Mouse (Mus musculus): Measurements from ENCODE around the gene Retreg3.

The Retreg3 gene

GRCm38 (mm10) chr11:101082208-101083082 lies 37.2 kb downstream of the Retreg3 start, which contains the start of gene Coasy:
Gene Coasy, plus strand, starts transcription at chr11:101082565.
- peak; percentile 70 to 79 for DNase-seq (ENCODE audit: low read depth in 2 of 2, low spot score in 2 of 2)

GRCm38 (mm10) chr11:101081659-101082058 lies 38.0 kb downstream of the Retreg3 start:
- DNase-seq (ENCODE audit: low read depth in 2 of 2, low spot score in 2 of 2): no peak

- DNase-seq (ENCODE audit: low read depth in 2 of 2, low spot score in 2 of 2): no peak
Observed at GRCm38 (mm10) chr11:101080421-101080820, 39.3 kb downstream of the Retreg3 start.

- DNase-seq (ENCODE audit: low read depth in 2 of 2, low spot score in 2 of 2): no peak
Observed at GRCm38 (mm10) chr11:101079746-101080145, 39.9 kb downstream of the Retreg3 start.

GRCm38 (mm10) chr11:101078121-101078520 lies 41.6 kb downstream of the Retreg3 start, which contains the start of gene Hsd17b1:
Gene Hsd17b1, plus strand, starts transcription at chr11:101078411.
- no peak for DNase-seq (ENCODE audit: low read depth in 2 of 2, low spot score in 2 of 2)

GRCm38 (mm10) chr11:101071810-101072428 lies 47.8 kb downstream of the Retreg3 start:
- DNase-seq (ENCODE audit: low read depth in 2 of 2, low spot score in 2 of 2): no peak

GRCm38 (mm10) chr11:101070987-101071386 lies 48.7 kb downstream of the Retreg3 start:
- DNase-seq (ENCODE audit: low read depth in 2 of 2, low spot score in 2 of 2): no peak

GRCm38 (mm10) chr11:101070189-101070527 lies 49.5 kb downstream of the Retreg3 start:
- no peak for DNase-seq (ENCODE audit: low read depth in 2 of 2, low spot score in 2 of 2)

- peak; percentile 84 to 87 for DNase-seq (ENCODE audit: low read depth in 2 of 2, low spot score in 2 of 2)
Observed at GRCm38 (mm10) chr11:101069391-101070188, 50.1 kb downstream of the Retreg3 start, which contains the start of gene Naglu. Gene Naglu, plus strand, starts transcription at chr11:101070012.

GRCm38 (mm10) chr11:101066549-101067412 lies 52.9 kb downstream of the Retreg3 start:
- peak; percentile 73 to 82 for DNase-seq (ENCODE audit: low read depth in 2 of 2, low spot score in 2 of 2)

GRCm38 (mm10) chr11:101065002-101065401 lies 54.7 kb downstream of the Retreg3 start:
- no peak for DNase-seq (ENCODE audit: low read depth in 2 of 2, low spot score in 2 of 2)

- no peak for DNase-seq (ENCODE audit: low read depth in 2 of 2, low spot score in 2 of 2)
Observed at GRCm38 (mm10) chr11:101064462-101064861, 55.2 kb downstream of the Retreg3 start.

GRCm38 (mm10) chr11:101063676-101064327 lies 55.9 kb downstream of the Retreg3 start:
- peak; percentile 51 to 58 for DNase-seq (ENCODE audit: low read depth in 2 of 2, low spot score in 2 of 2)

GRCm38 (mm10) chr11:101062971-101063675 lies 56.6 kb downstream of the Retreg3 start:
- no peak for DNase-seq (ENCODE audit: low read depth in 2 of 2, low spot score in 2 of 2)

- no peak for DNase-seq (ENCODE audit: low read depth in 2 of 2, low spot score in 2 of 2)
Observed at GRCm38 (mm10) chr11:101062165-101062884, 57.4 kb downstream of the Retreg3 start.

GRCm38 (mm10) chr11:101061049-101061448 lies 58.6 kb downstream of the Retreg3 start:
- DNase-seq (ENCODE audit: low read depth in 2 of 2, low spot score in 2 of 2): no peak

- DNase-seq (ENCODE audit: low read depth in 2 of 2, low spot score in 2 of 2): no peak
Observed at GRCm38 (mm10) chr11:101060126-101060525, 59.6 kb downstream of the Retreg3 start.

- DNase-seq (ENCODE audit: low read depth in 2 of 2, low spot score in 2 of 2): no peak
Observed at GRCm38 (mm10) chr11:101059473-101059872, 60.2 kb downstream of the Retreg3 start.

- no peak for DNase-seq (ENCODE audit: low read depth in 2 of 2, low spot score in 2 of 2)
Observed at GRCm38 (mm10) chr11:101058726-101059125, 61.0 kb downstream of the Retreg3 start.
